Mouse (Mus musculus) bone marrow, adult 2 months (tissue): Measurements from ENCODE around the gene Iqcn. TPM values are rescaled to one million over a fixed set of nuclear protein-coding genes. Genes with fewer than 3 reads are reported as not detected.
A peak's percentile ranks its signal among the peaks of the same experiment; 100 is the strongest.

Source experiments
- H3K27ac ChIP-seq: fragments of 200-500 bp; 2 replicates; pipeline ENCODE4 v1.5.1; 2012; ENCODE audit warnings: low read depth, mild to moderate bottlenecking, control low read depth, inconsistent platforms, low read length; ENCODE audit not compliant: control insufficient read depth, poor library complexity, insufficient read depth
- H3K4me1 ChIP-seq: fragments of 200-500 bp; 2 replicates; pipeline ENCODE4 v1.6.1; 2011; ENCODE audit warnings: low read length; ENCODE audit not compliant: control insufficient read depth, insufficient read depth
- H3K4me3 ChIP-seq: fragments of 200-500 bp; replicated peaks from 2 replicates; pipeline ENCODE3; 2011; ENCODE audit warnings: mild to moderate bottlenecking, low read depth, low read length, control low read depth; ENCODE audit not compliant: control insufficient read depth
- CTCF ChIP-seq: fragments of 200-500 bp; IDR thresholded peaks from 2 replicates; pipeline ENCODE4 v1.5.1; 2011; ENCODE audit warnings: low read length, control low read depth; ENCODE audit not compliant: control insufficient read depth, insufficient read depth
- POLR2A ChIP-seq: fragments of 200-500 bp; IDR thresholded peaks from 2 replicates; pipeline ENCODE4 v1.6.1; 2011; ENCODE audit warnings: low read depth, mild to moderate bottlenecking, control low read depth, low read length, borderline replicate concordance; ENCODE audit not compliant: control insufficient read depth
- WGBS: fragments of 180-500 bp; shearing (Covaris S2); methylation state at CpG from one replicate; pipeline ENCODE4 v1.1.7; 2018; 5-methylcytosine and 5-hydroxymethylcytosine counted together
- polyA plus RNA-seq: library from polyadenylated mRNA; stranded (reverse); fragments of >200 nt; gene quantifications from 2 replicates; pipeline ENCODE4 v1.2.4, GENCODE M21; 2011; ENCODE audit warnings: low replicate concordance; ENCODE audit not compliant: missing spikeins, insufficient read depth, insufficient read length

The Iqcn gene
- polyA plus RNA-seq, 1 experiment: not detected

DNA sequence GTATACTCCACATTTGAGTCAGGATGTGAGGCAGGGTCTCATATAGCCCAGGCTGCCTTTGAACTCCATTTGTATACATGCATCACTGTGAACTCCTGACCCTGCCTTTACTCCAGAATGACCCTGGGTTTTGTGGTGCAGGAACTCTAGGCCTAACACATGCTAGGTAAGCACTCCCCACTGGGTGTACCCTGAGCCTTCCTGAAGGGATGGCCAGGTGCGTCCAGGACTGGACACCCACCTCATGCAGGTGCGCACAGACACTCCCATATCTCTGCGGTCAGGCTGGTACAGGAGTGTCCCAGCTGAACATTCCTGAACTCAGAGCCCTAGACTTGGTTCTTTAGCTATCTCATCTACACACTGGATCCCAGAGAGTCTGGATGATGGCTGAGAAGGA lies 29.1 kb upstream of the Iqcn start:
- Histone ChIP-seq H3K4me3 (peak overlapping the region; percentile 70), H3K4me1 (peaks cover 10% of the 10 kb centered on the region), H3K27ac (peak overlapping the region; percentile 94)
- WGBS: 78% methylated on average over 3 of the region's 3 CpGs
- TF ChIP-seq POLR2A (no peak), CTCF (no peak)

DNA sequence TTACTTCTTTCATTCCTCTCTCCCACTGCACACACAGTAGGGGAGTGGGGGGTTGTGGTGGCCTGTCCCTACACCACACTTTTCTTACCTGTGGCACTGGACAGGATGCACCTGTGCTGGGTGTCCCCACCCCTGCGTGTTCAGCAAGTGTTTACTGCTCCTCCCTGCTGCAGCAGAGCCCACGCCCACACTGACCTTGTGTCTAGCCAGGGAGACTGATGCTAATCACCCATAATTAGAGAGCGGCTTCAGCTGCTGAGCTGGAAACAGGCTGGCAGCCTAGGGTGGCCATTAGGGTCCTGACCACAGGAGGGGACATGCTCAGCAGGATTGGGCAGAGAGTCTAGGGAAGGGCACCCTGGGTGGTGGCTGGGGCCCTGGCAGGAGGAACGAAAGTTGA lies 28.5 kb upstream of the Iqcn start:
- peaks cover 10% of the 10 kb centered on the region for H3K4me1 ChIP-seq
- WGBS: 29% methylated on average over 4 of the region's 4 CpGs
- H3K4me3 ChIP-seq: no peak overlapping the region
- peak overlapping the region; percentile 5 for H3K27ac ChIP-seq
- no peak for TF ChIP-seq POLR2A
- no peak for TF ChIP-seq CTCF

DNA sequence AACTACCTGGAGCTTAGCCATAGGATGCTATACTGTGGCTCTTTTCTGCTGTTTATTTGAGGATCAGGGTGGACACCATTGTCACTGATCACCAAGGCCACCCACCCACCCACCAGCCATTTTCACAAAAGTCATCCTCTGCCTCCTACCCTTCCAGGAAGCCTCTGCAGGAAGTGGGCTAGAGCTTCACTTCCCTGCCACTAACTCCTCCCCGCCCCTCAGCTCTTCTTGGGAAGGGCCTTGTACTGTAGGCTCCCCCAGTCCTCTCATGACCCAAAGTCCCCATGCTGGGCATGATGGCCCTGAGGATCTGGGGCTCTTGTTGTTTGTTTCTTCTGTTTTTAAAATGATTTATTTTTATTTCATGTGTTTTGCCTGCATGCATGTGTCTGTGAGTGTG lies 27.9 kb upstream of the Iqcn start:
- H3K4me3 ChIP-seq: no peak overlapping the region
- 17% methylated on average over 1 of the region's 1 CpGs for WGBS
- H3K4me1 ChIP-seq: peaks cover 10% of the 10 kb centered on the region
- H3K27ac ChIP-seq: no peak overlapping the region
- TF ChIP-seq POLR2A (no peak), CTCF (no peak)

DNA sequence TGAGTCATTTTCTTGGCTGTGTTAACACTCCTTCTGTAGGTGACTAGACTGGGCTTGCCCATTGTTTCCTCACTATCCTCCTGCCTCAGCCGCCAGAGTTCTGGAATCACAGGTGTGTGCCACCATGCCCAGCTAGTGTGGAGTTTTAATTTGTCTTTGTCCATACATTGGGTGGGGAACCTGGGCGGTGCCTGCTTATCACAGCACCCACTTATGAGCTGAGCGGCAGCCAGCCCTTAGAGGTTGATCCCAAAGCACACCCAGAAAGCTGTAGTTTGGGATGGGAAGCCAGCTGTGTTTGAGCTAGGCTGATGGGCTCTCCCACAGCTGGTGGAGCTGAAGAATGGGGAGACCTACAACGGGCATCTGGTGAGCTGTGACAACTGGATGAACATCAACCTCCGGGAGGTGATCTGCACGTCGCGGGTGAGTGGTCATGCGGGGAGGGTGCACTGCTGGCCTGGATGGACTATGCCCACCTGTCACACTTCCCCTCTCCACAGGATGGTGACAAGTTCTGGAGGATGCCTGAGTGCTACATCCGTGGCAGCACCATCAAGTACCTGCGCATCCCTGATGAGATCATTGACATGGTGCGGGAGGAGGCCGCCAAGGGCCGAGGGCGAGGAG lies 25.7 kb upstream of the Iqcn start:
- 80% methylated on average over 15 of the region's 15 CpGs for WGBS
- no peak overlapping the region for H3K4me3 ChIP-seq
- peak overlapping the region; percentile 8; the same call in 1 of the 2 replicates for H3K27ac ChIP-seq
- TF ChIP-seq POLR2A: no peak
- TF ChIP-seq CTCF: no peak
- H3K4me1 ChIP-seq: peaks cover 12% of the 10 kb centered on the region

DNA sequence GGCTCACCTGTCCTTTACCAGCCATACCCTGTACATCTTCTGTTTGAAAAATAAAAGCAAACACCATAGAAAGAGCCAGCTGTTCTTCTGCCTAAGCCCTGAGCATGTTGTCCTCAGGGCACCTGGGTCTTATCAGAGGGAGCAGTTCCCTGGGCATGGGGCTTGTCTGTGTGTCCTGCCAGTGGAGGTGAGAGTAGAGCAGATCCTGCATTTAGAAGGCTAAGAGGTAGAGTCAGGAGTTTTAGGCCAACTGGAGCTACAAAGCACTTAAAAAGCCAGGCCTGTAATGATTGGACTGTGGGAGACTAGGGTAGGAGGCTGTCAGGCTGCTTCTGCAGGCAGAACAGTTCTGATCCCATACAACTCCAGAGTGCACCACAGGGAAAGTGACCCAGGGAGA lies 24.6 kb upstream of the Iqcn start:
- H3K27ac ChIP-seq: no peak overlapping the region

DNA sequence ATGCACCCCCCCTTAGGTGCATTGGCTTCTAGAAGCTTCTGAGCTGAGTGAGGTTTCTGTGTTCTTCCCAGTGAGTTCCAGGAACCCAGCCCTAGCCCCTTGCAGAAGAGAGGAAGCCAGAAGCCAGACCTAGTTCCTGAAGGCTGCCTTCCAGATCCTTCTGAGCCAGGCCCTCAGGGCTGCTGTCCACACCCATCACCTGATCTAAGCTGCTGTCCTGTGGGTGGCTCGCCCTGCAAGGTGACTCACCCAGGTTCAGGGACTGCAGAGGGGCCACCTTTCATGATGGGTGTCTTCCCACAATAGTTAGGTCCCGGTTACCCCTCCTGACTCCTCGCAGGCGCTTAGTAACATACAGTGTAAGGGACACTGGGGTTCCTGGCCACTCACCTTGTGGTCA lies 23.9 kb upstream of the Iqcn start:
- TF ChIP-seq CTCF (no peak), POLR2A (no peak)
- peaks cover 10% of the 10 kb centered on the region for H3K4me1 ChIP-seq
- H3K4me3 ChIP-seq: no peak overlapping the region
- H3K27ac ChIP-seq: no peak overlapping the region
- WGBS: 86% methylated on average over 4 of the region's 4 CpGs

More for the DNA sequence above, 24.6 kb upstream of the Iqcn start:
- H3K4me3 ChIP-seq: no peak overlapping the region
- no peak for TF ChIP-seq CTCF
- TF ChIP-seq POLR2A: no peak
- H3K4me1 ChIP-seq: peaks cover 12% of the 10 kb centered on the region

DNA sequence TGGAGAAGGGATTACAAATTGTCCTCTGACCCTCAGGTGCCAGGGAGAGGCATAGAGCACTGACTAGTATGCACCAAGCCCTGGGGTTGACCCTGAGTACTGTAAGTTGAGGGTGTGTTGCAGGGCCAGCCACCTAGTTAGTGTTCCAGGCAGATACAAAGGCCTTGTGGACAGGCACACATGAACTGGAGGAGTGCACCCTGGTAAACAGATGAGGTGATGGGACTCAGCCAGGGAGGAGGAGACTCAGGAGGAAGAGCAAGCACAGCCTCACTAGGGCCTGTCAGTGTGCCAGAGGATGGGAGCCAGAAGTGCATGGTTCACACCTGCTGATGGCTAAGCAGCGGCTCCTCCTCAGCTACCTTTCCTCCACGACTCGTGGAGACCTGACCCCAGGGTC lies 23.2 kb upstream of the Iqcn start:
- TF ChIP-seq CTCF: no peak
- TF ChIP-seq POLR2A: no peak
- 82% methylated on average over 3 of the region's 3 CpGs for WGBS
- H3K4me1 ChIP-seq: peaks cover 5% of the 10 kb centered on the region
- no peak overlapping the region for H3K27ac ChIP-seq
- no peak overlapping the region for H3K4me3 ChIP-seq

DNA sequence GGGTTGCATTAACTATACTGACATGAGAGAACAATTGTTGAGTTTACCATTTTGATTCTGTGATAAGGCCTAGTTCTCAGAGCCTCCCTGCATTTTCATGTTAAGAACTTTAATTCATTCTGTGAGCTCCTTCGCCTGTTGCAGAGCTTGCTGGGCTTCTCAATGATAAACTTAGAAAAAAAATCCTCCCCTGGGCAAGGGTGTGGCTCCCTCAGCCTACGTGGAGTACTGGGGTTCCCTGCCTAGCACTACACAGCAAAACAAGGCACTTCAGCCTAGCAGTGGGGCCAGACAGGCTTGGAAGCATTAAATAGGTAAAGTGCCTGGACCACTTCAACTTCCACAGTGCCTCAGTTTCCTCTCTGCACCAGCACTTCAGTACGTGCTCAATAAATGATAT lies 21.8 kb upstream of the Iqcn start:
- Histone ChIP-seq H3K27ac (no peak overlapping the region), H3K4me3 (no peak overlapping the region)
- WGBS: 74% methylated on average over 3 of the region's 3 CpGs

DNA sequence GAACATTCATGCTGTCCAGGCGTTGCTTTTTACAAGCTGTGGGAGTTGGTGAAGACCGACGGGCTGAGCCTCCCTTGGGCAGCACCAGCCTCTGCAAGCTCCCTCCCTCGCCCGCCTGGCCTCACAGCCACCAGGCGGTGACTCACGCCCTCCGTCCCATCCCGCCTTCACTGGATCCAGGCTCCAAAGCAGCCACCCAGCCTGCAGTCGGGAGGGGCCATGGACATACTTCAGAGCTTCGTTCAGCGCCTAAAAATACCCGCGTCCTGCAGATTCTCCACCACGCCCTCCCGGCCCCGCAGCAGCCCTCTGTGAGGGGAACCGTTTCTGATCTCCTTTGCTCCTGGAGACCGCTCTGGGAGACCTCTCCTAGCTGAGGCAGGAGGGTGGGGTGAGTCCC lies 21.1 kb upstream of the Iqcn start:
- no peak for TF ChIP-seq CTCF
- TF ChIP-seq POLR2A: no peak
- Histone ChIP-seq H3K4me3 (no peak overlapping the region), H3K27ac (no peak overlapping the region), H3K4me1 (peaks cover 5% of the 10 kb centered on the region)
- 61% methylated on average over 19 of the region's 19 CpGs for WGBS

More for the DNA sequence above, 21.8 kb upstream of the Iqcn start:
- H3K4me1 ChIP-seq: peaks cover 5% of the 10 kb centered on the region
- TF ChIP-seq CTCF (no peak), POLR2A (no peak)
